ENCODE assay signal across 8 mouse cellular contexts in the genomic region with DNA sequence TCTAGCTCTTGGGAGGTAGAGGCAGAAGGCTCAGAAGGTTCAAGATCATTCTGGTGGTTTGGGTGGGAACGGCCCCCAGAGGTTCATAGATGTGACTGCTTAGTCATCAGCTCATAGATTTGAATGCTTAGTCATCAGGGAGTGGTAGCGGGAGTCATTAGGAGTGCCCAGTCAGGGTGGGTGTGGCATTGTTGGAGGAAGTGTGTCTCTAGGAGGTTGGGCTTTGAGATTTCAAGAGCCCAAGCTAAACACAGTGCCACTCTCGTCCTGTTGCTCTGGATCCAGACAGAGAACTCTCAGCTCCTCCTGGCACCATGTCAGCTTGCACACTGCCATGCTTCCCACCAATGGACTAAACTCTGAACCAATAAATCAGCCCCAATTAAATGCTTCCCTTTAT. TPM values are rescaled to one million over a fixed set of nuclear protein-coding genes. Genes with fewer than 3 reads are reported as not detected.
DNase-seq lines count a peak whose midpoint lies in the region; ATAC-seq lines count a peak whose summit lies in the region.

No protein-coding gene starts in this region.

- no peak overlapping the region for H3K9ac ChIP-seq in neural tube, embryonic 11.5 days (ENCODE audit: low read length)
- no peak overlapping the region for H3K9ac ChIP-seq in liver, embryonic 15.5 days
- H3K9ac ChIP-seq in midbrain, embryonic 15.5 days: no peak overlapping the region

- no peak for DNase-seq in neural tube, embryonic 11.5 days (ENCODE audit: low spot score)
- no peak for DNase-seq in neural tube, embryonic 10.5 days (ENCODE audit: extremely low spot score, low spot score)
- DNase-seq in heart, adult 9 months (ENCODE audit: low spot score in 2 of 2): peak; percentile 56 to 59
- DNase-seq in spleen, postnatal 4 days (ENCODE audit: low spot score in 2 of 2): peak; percentile 69 to 70
- no peak for DNase-seq in embryo, embryonic 9.5 days (ENCODE audit: extremely low spot score)
- no peak for DNase-seq in natural killer cell, adult 2 months (ENCODE audit: low spot score in 2 of 2)

- H3K4me1 ChIP-seq in neural tube, embryonic 11.5 days (ENCODE audit: control insufficient read depth, insufficient read depth, low read length): no peaks in the 10 kb centered on the region
- peaks cover 52% of the 10 kb centered on the region for H3K4me1 ChIP-seq in liver, embryonic 15.5 days (replicated peaks)
- H3K4me1 ChIP-seq in midbrain, embryonic 15.5 days: no peaks in the 10 kb centered on the region

- H3K27ac ChIP-seq in neural tube, embryonic 11.5 days (ENCODE audit: low read depth, low read length): no peak overlapping the region
- H3K27ac ChIP-seq in liver, embryonic 15.5 days (replicated peaks): peak overlapping the region; percentile 82
- H3K27ac ChIP-seq in midbrain, embryonic 15.5 days: no peak overlapping the region

- no peak overlapping the region for H3K4me2 ChIP-seq in neural tube, embryonic 11.5 days (ENCODE audit: low read depth)
- H3K4me2 ChIP-seq in liver, embryonic 15.5 days: peak overlapping the region; percentile 60
- H3K4me2 ChIP-seq in midbrain, embryonic 15.5 days: no peak overlapping the region

- H3K27me3 ChIP-seq in neural tube, embryonic 11.5 days (ENCODE audit: control insufficient read depth, insufficient read depth, low read length): no peaks in the 10 kb centered on the region
- 0 out of 2 replicates have a peak, but pooled peaks cover 8% of the 10 kb centered on the region for H3K27me3 ChIP-seq in liver, embryonic 15.5 days
- no peaks in the 10 kb centered on the region for H3K27me3 ChIP-seq in midbrain, embryonic 15.5 days (replicated peaks)

- H3K4me3 ChIP-seq in neural tube, embryonic 11.5 days (ENCODE audit: low read depth, low read length): no peak overlapping the region
- H3K4me3 ChIP-seq in liver, embryonic 15.5 days (replicated peaks): peak overlapping the region; percentile 15; the same call in 1 of the 2 replicates
- no peak overlapping the region for H3K4me3 ChIP-seq in midbrain, embryonic 15.5 days

- peak; percentile 65; the same call in 1 of the 2 replicates for ATAC-seq in neural tube, embryonic 11.5 days (ENCODE audit: insufficient read depth, low FRiP score, low TSS enrichment)
- ATAC-seq in liver, embryonic 15.5 days (ENCODE audit: insufficient read depth): peak; percentile 92
- no peak for ATAC-seq in midbrain, embryonic 15.5 days (replicated peaks)

- H3K36me3 ChIP-seq in neural tube, embryonic 11.5 days (ENCODE audit: control insufficient read depth, insufficient read depth, low read length): no peaks in the 10 kb centered on the region
- 0 out of 2 replicates have a peak, but pooled peaks cover 7% of the 10 kb centered on the region for H3K36me3 ChIP-seq in liver, embryonic 15.5 days (replicated peaks)
- H3K36me3 ChIP-seq in midbrain, embryonic 15.5 days (replicated peaks): no peaks in the 10 kb centered on the region

- no peaks in the 10 kb centered on the region for H3K9me3 ChIP-seq in neural tube, embryonic 11.5 days (ENCODE audit: control insufficient read depth, low read length)
- no peaks in the 10 kb centered on the region for H3K9me3 ChIP-seq in liver, embryonic 15.5 days (replicated peaks)
- H3K9me3 ChIP-seq in midbrain, embryonic 15.5 days: no peaks in the 10 kb centered on the region

- WGBS in neural tube, embryonic 11.5 days: 78% methylated on average over 3 of the region's 3 CpGs
- WGBS in liver, embryonic 15.5 days (ENCODE audit: insufficient replicate concordance): 10% methylated on average over 3 of the region's 3 CpGs
- 81% methylated on average over 3 of the region's 3 CpGs for WGBS in midbrain, embryonic 15.5 days

RNA-seq across cellular contexts. Expression of a gene that starts 43.3 kb away (rescaled TPM):
- 1.1 and 1.6 TPM in 2 replicates for polyA plus RNA-seq in neural tube, embryonic 11.5 days (2014; fragmentation: Nextera tagmentation; extraction: Ambion mirVana)
- 19.3 and 20.0 TPM in 2 replicates for polyA plus RNA-seq in liver, embryonic 15.5 days (2015; fragmentation: Nextera tagmentation; extraction: Ambion mirVana)
- 7.8 and 12.3 TPM in 2 replicates for polyA plus RNA-seq in midbrain, embryonic 15.5 days (2015; fragmentation: Nextera tagmentation; extraction: Ambion mirVana)

Comparison
In these comparisons a context has a peak if more than half of its experiments do, and no peak if none do; other contexts are left out.
1. DNase-seq: peak in heart, adult 9 months (2 of 2) and spleen, postnatal 4 days (2 of 2); none in neural tube, embryonic 11.5 days (single experiment), neural tube, embryonic 10.5 days (single experiment), embryo, embryonic 9.5 days (single experiment) and natural killer cell, adult 2 months (0 of 2).